Mouse (Mus musculus): ENCODE measurements around the gene Dffa. TPM values are rescaled to one million over a fixed set of nuclear protein-coding genes. Genes with fewer than 3 reads are reported as not detected.

Gene Dffa
- 1.9 and 3.8 TPM in 2 replicates for polyA plus RNA-seq (2012; ENCODE audit: insufficient read depth, low replicate concordance)

DNA sequence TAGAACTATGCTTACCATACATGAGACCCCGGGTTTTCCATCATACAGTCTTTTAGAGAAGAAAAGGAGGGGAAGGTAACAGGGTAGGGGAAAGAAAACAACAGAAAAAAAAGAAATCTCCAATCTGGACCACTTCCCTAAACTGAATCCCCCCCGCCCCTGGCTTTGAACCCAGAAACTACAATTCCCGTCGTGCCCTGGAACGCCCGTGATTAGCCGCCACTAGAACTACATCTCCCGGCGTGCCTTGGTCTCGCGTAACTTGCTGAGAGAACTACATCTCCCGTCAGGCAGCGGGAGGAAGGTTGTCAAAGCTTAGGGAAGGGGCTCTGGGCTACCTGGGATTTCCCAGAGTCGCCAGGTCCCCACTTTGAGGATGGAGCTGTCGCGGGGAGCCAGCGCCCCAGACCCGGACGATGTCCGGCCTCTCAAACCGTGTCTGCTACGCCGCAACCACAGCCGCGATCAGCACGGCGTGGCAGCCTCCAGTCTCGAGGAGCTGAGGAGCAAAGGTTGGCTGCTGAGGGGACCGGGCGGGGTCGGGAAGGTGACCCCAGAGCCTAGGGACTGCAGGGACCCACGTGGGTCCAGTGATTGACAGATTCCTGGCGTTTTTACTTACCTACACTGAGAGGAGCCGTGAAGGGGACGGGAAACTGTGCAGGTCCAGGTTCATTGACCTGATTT lies at the start of gene Dffa:
Dffa (plus strand) TSS at position 272 of the 687 bp plus-strand sequence.
- peaks cover 13% of the 10 kb centered on the region for H3K4me1 ChIP-seq
- no peaks in the 10 kb centered on the region for H3K9me3 ChIP-seq
- H3K36me3 ChIP-seq (replicated peaks; ENCODE audit: low read length), result peaks cover 24% of the 10 kb centered on the region
- no peak for TF ChIP-seq FLI1 (IDR thresholded peaks at IDR 0.05; ENCODE audit: low read length)
- no peak for TF ChIP-seq GATA1 (IDR thresholded peaks at IDR 0.05; ENCODE audit: borderline replicate concordance, low read length)
- no peaks in the 10 kb centered on the region for H3K27me3 ChIP-seq (replicated peaks)
- H3K4me3 ChIP-seq (replicated peaks), result peak within 1 kb of the TSS; percentile 97

DNA sequence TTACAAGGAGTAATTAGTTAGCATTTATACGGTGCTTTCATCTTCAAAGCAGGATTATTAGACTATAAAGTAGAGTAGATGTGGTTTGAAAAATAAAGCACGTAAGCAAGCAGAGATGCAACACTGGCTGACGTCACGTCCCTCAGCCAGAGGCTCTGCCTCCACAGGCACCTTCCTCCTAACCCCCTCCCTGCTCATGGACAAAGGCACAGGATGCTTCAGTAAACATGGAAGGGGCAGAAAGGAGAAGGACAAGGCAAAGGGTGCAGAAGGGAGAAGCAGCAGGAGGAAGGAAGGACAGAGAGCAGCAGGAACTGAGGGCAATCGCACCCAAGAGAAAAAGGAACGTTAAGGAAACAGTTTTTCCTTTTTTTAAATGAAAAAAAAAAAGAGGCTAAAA lies 48.1 kb upstream of the Dffa start:
- H3K27me3 ChIP-seq (replicated peaks), result no peaks in the 10 kb centered on the region
- TF ChIP-seq FLI1 (IDR thresholded peaks at IDR 0.05; ENCODE audit: low read length) (no peak), GATA1 (IDR thresholded peaks at IDR 0.05; ENCODE audit: borderline replicate concordance, low read length) (no peak)
- peaks cover 19% of the 10 kb centered on the region for H3K36me3 ChIP-seq (replicated peaks; ENCODE audit: low read length)
- H3K4me1 ChIP-seq, result peaks cover 24% of the 10 kb centered on the region
- H3K9me3 ChIP-seq, result no peaks in the 10 kb centered on the region
- peak overlapping the region; percentile 78 for H3K4me3 ChIP-seq (replicated peaks)

DNA sequence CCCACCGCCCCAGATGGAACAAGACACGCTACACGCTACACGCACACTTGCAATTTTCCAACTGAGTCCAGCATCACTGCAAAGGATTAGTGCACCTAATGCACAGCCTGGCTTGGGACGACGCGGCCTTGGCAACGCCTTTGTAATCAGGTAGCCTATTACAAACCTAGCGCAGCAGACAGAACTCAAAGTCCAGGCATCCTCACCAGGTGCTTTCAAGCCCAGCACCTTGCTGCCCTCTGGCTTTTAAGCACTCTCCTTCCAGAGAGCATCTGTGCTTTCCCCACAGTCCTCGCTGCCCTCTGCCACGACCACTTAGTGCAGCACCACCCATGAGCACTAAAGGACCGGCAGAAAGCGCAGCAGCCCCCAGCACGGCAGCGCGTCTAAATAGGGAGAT lies 47.0 kb upstream of the Dffa start:
- Histone ChIP-seq H3K4me3 (replicated peaks) (no peak overlapping the region), H3K9me3 (no peaks in the 10 kb centered on the region), H3K27me3 (replicated peaks) (no peaks in the 10 kb centered on the region), H3K36me3 (replicated peaks; ENCODE audit: low read length) (peaks cover 15% of the 10 kb centered on the region), H3K4me1 (peaks cover 26% of the 10 kb centered on the region)
- TF ChIP-seq GATA1 (IDR thresholded peaks at IDR 0.05; ENCODE audit: borderline replicate concordance, low read length), result no peak
- TF ChIP-seq FLI1 (IDR thresholded peaks at IDR 0.05; ENCODE audit: low read length), result no peak

GRCm38 (mm10) chr4:149057470-149057869 lies 46.5 kb upstream of the Dffa start:
- no peak for TF ChIP-seq FLI1 (IDR thresholded peaks at IDR 0.05; ENCODE audit: low read length)
- no peak for TF ChIP-seq GATA1 (IDR thresholded peaks at IDR 0.05; ENCODE audit: borderline replicate concordance, low read length)
- H3K27me3 ChIP-seq (replicated peaks), result no peaks in the 10 kb centered on the region
- peaks cover 14% of the 10 kb centered on the region for H3K36me3 ChIP-seq (replicated peaks; ENCODE audit: low read length)
- H3K4me1 ChIP-seq, result peaks cover 26% of the 10 kb centered on the region
- no peak overlapping the region for H3K4me3 ChIP-seq (replicated peaks)
- no peaks in the 10 kb centered on the region for H3K9me3 ChIP-seq

GRCm38 (mm10) chr4:149058298-149058697 lies 45.6 kb upstream of the Dffa start:
- peaks cover 11% of the 10 kb centered on the region for H3K36me3 ChIP-seq (replicated peaks; ENCODE audit: low read length)
- peaks cover 26% of the 10 kb centered on the region for H3K4me1 ChIP-seq
- H3K27me3 ChIP-seq (replicated peaks), result no peaks in the 10 kb centered on the region
- H3K9me3 ChIP-seq, result no peaks in the 10 kb centered on the region
- no peak overlapping the region for H3K4me3 ChIP-seq (replicated peaks)
- TF ChIP-seq GATA1 (IDR thresholded peaks at IDR 0.05; ENCODE audit: borderline replicate concordance, low read length) (no peak), FLI1 (IDR thresholded peaks at IDR 0.05; ENCODE audit: low read length) (no peak)

DNA sequence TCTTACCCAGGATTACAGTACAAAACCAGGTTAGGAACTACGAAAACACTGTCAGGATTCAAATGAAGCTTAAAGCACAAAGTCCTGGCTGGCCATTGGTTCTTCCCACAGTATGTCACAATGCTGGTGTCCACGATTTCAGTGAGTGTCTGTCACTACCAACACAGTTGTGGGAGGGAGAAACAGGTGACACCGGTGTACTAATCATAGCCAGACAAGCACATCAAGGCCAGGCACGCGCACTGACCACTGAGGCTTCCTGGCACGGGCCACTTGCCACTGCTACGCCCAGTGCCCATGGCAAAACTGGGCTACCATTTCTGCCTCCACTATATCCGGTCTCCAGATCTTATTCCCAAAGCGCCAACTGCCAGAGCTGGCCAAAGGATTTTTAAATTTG lies 44.2 kb upstream of the Dffa start:
- Histone ChIP-seq H3K36me3 (replicated peaks; ENCODE audit: low read length) (peaks cover 11% of the 10 kb centered on the region), H3K4me3 (replicated peaks) (no peak overlapping the region), H3K9me3 (no peaks in the 10 kb centered on the region), H3K27me3 (replicated peaks) (no peaks in the 10 kb centered on the region), H3K4me1 (peaks cover 26% of the 10 kb centered on the region)
- TF ChIP-seq GATA1 (IDR thresholded peaks at IDR 0.05; ENCODE audit: borderline replicate concordance, low read length), result no peak
- TF ChIP-seq FLI1 (IDR thresholded peaks at IDR 0.05; ENCODE audit: low read length), result no peak

GRCm38 (mm10) chr4:149060621-149061431 lies 43.1 kb upstream of the Dffa start:
- H3K27me3 ChIP-seq (replicated peaks), result no peaks in the 10 kb centered on the region
- H3K9me3 ChIP-seq, result no peaks in the 10 kb centered on the region
- peaks cover 7% of the 10 kb centered on the region for H3K36me3 ChIP-seq (replicated peaks; ENCODE audit: low read length)
- no peak for TF ChIP-seq GATA1 (IDR thresholded peaks at IDR 0.05; ENCODE audit: borderline replicate concordance, low read length)
- no peak for TF ChIP-seq FLI1 (IDR thresholded peaks at IDR 0.05; ENCODE audit: low read length)
- H3K4me1 ChIP-seq, result peaks cover 16% of the 10 kb centered on the region
- no peak overlapping the region for H3K4me3 ChIP-seq (replicated peaks)

GRCm38 (mm10) chr4:149061432-149061718 lies 42.6 kb upstream of the Dffa start:
- TF ChIP-seq FLI1 (IDR thresholded peaks at IDR 0.05; ENCODE audit: low read length) (no peak), GATA1 (IDR thresholded peaks at IDR 0.05; ENCODE audit: borderline replicate concordance, low read length) (no peak)
- peaks cover 10% of the 10 kb centered on the region for H3K36me3 ChIP-seq (replicated peaks; ENCODE audit: low read length)
- H3K27me3 ChIP-seq (replicated peaks), result no peaks in the 10 kb centered on the region
- no peaks in the 10 kb centered on the region for H3K9me3 ChIP-seq
- H3K4me3 ChIP-seq (replicated peaks), result no peak overlapping the region
- H3K4me1 ChIP-seq, result peaks cover 10% of the 10 kb centered on the region

DNA sequence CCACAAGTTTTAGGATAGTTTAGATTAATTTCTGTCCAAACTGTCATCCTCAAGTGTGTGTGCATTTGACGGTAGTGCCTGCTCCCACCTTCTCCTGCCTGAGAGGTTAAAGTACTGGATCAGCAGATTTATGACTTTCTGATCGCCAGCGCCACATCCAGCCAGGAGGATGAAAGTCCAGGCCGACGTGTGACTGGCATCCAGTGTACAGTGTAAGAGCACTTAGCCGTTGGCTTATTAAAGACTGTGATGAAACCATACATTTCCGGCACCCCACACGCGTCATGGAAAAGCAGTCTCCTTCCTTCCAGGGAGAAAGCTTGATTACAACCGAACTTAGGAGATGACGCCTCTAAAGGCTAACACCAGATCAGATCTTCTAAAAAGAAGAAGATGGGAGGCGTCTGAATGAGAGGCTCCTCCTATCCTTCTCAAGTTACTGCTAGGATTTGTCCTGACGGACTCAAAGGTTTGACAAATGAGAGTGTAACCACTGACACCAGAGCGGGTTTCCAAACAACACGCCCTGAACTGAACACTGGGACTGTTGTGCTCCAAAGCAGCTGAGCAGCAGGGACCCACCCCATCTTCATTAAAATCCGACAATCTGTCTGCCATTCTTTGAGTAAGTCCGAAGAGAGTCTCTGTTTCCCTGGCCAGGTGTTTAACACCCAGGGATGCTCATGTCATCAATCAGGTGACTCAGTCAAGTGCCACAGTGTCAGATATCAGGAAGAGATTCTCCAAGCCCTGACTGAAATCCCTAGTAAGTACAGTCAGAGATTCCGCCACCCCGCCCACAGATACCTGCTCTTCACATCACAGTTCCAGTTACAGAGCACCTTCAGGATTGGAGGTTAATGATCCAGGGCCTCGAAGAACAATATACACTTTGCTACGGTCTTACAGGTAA lies 41.3 kb upstream of the Dffa start:
- no peaks in the 10 kb centered on the region for H3K27me3 ChIP-seq (replicated peaks)
- no peaks in the 10 kb centered on the region for H3K9me3 ChIP-seq
- H3K36me3 ChIP-seq (replicated peaks; ENCODE audit: low read length), result peaks cover 21% of the 10 kb centered on the region
- peaks cover 8% of the 10 kb centered on the region for H3K4me1 ChIP-seq
- H3K4me3 ChIP-seq (replicated peaks), result no peak overlapping the region
- TF ChIP-seq FLI1 (IDR thresholded peaks at IDR 0.05; ENCODE audit: low read length), result no peak
